Mouse (Mus musculus) cerebellum, adult 2 months (tissue): ENCODE data around the gene Eme2.

Experiments
- CTCF ChIP-seq: fragments of 200-500 bp; IDR thresholded peaks from 2 replicates; pipeline ENCODE4 v1.5.1; 2011; ENCODE audit warnings: low read depth, mild to moderate bottlenecking, control low read depth, low read length, moderate library complexity, borderline replicate concordance; ENCODE audit not compliant: insufficient read depth
- POLR2A ChIP-seq: fragments of 200-500 bp; IDR thresholded peaks from 2 replicates; pipeline ENCODE4 v1.6.1; 2011; ENCODE audit warnings: low read length, control low read depth, borderline replicate concordance; ENCODE audit not compliant: insufficient read depth

- TF ChIP-seq CTCF = no peak
- no peak for TF ChIP-seq POLR2A
Measured at GRCm38 (mm10) chr17:24873695-24874404, 21.0 kb downstream of the Eme2 start.
